Mouse (Mus musculus): ENCODE results near the gene Pafah1b1.

- TF ChIP-seq EP300 (IDR thresholded peaks at IDR 0.05; ENCODE audit: insufficient read depth, low read depth, low read length): no peak
- no peak for TF ChIP-seq POLR2A (IDR thresholded peaks at IDR 0.05; ENCODE audit: insufficient read depth, low read length)
- no peak for TF ChIP-seq CTCF (IDR thresholded peaks at IDR 0.05; ENCODE audit: low read depth, low read length)
These were observed 45.6 kb upstream of the Pafah1b1 start for GRCm38 (mm10) chr11:74770037-74770436.

Data from ES-Bruce4 (cell line).